Mouse (Mus musculus) embryonic facial prominence, embryonic 13.5 days (tissue): Measurements from ENCODE around the gene Nme9. TPM values are rescaled to one million over a fixed set of nuclear protein-coding genes. Genes with fewer than 3 reads are reported as not detected.

ENCODE experiments used
- ATAC-seq: fragments of 200-750 bp; cut with Nextera tagmentation; 2 replicates; pipeline ENCODE4 v1.8.0; 2017; ENCODE audit warnings: low read depth; ENCODE audit not compliant: insufficient number of reproducible peaks, insufficient read depth, low FRiP score, low TSS enrichment
- H3K27ac ChIP-seq: fragments of 300-500 bp; sonication (generic); 2 replicates; pipeline ENCODE4 v1.5.1; 2015; ENCODE audit warnings: moderate library complexity, mild to moderate bottlenecking, inconsistent platforms
- H3K27me3 ChIP-seq: fragments of 300-500 bp; sonication (generic); 2 replicates; pipeline ENCODE4 v1.6.1; 2015; ENCODE audit warnings: mild to moderate bottlenecking, inconsistent platforms
- H3K36me3 ChIP-seq: fragments of 300-500 bp; sonication (generic); 2 replicates; pipeline ENCODE4 v1.6.1; 2015; ENCODE audit warnings: mild to moderate bottlenecking, inconsistent platforms
- H3K4me1 ChIP-seq: fragments of 300-500 bp; sonication (generic); 2 replicates; pipeline ENCODE4 v1.6.1; 2015; ENCODE audit warnings: inconsistent platforms
- H3K4me2 ChIP-seq: fragments of 300-500 bp; sonication (generic); 2 replicates; pipeline ENCODE4 v1.6.1; 2015; ENCODE audit warnings: moderate library complexity, mild to moderate bottlenecking, inconsistent platforms
- H3K4me3 ChIP-seq: fragments of 300-500 bp; sonication (generic); 2 replicates; pipeline ENCODE4 v1.5.1; 2015; ENCODE audit warnings: mild to moderate bottlenecking, inconsistent platforms
- H3K9ac ChIP-seq: fragments of 300-500 bp; sonication (generic); 2 replicates; pipeline ENCODE4 v1.6.1; 2015; ENCODE audit warnings: mild to moderate bottlenecking, inconsistent platforms
- H3K9me3 ChIP-seq: fragments of 300-500 bp; sonication (generic); 2 replicates; pipeline ENCODE4 v1.6.1; 2016; ENCODE audit warnings: inconsistent platforms
- WGBS: fragments of 180-500 bp; shearing (Covaris S2); methylation state at CpG from one replicate; pipeline ENCODE4 v1.1.7; 2015; ENCODE audit warnings: mixed read lengths; 5-methylcytosine and 5-hydroxymethylcytosine counted together
- polyA plus RNA-seq: library from polyadenylated mRNA; unstranded; fragments of >200 nt; fragmentation: Nextera tagmentation; extraction: Ambion mirVana; gene quantifications from 2 replicates; pipeline ENCODE4 v1.2.1, GENCODE M21; 2015

Nme9 gene
- polyA plus RNA-seq, 1 experiment from 2014 or later = not detected

GRCm38 (mm10) chr9:99425262-99425661, 26.0 kb upstream of the Nme9 start:
- Histone ChIP-seq H3K36me3 (no peaks in the 10 kb centered on the region), H3K4me2 (no peak overlapping the region), H3K9me3 (no peaks in the 10 kb centered on the region), H3K4me3 (no peak overlapping the region), H3K27ac (no peak overlapping the region; the same call in 1 of the 2 replicates), H3K27me3 (no peaks in the 10 kb centered on the region), H3K9ac (no peak overlapping the region), H3K4me1 (peaks cover 52% of the 10 kb centered on the region)
- ATAC-seq = no peak
- WGBS = 64% methylated on average over 9 of the region's 9 CpGs

GRCm38 (mm10) chr9:99428601-99429331, 22.5 kb upstream of the Nme9 start:
- ATAC-seq = no peak
- no peak overlapping the region for H3K4me3 ChIP-seq
- H3K9ac ChIP-seq = no peak overlapping the region
- no peaks in the 10 kb centered on the region for H3K36me3 ChIP-seq
- no peaks in the 10 kb centered on the region for H3K27me3 ChIP-seq
- H3K9me3 ChIP-seq = no peaks in the 10 kb centered on the region
- H3K27ac ChIP-seq = no peak overlapping the region
- peaks cover 50% of the 10 kb centered on the region for H3K4me1 ChIP-seq
- WGBS = 59% methylated on average over 11 of the region's 11 CpGs
- no peak overlapping the region for H3K4me2 ChIP-seq

GRCm38 (mm10) chr9:99429845-99430244, 21.4 kb upstream of the Nme9 start:
- no peaks in the 10 kb centered on the region for H3K27me3 ChIP-seq
- H3K4me1 ChIP-seq = peaks cover 50% of the 10 kb centered on the region
- no peak overlapping the region for H3K9ac ChIP-seq
- H3K9me3 ChIP-seq = no peaks in the 10 kb centered on the region
- no peaks in the 10 kb centered on the region for H3K36me3 ChIP-seq
- 86% methylated on average over 3 of the region's 3 CpGs for WGBS
- H3K4me2 ChIP-seq = no peak overlapping the region
- ATAC-seq = no peak
- H3K4me3 ChIP-seq = no peak overlapping the region
- H3K27ac ChIP-seq = no peak overlapping the region

GRCm38 (mm10) chr9:99430806-99431205, 20.5 kb upstream of the Nme9 start:
- ATAC-seq = no peak
- Histone ChIP-seq H3K9ac (no peak overlapping the region), H3K4me2 (no peak overlapping the region), H3K27ac (no peak overlapping the region), H3K27me3 (no peaks in the 10 kb centered on the region), H3K4me3 (no peak overlapping the region), H3K4me1 (peaks cover 50% of the 10 kb centered on the region), H3K36me3 (no peaks in the 10 kb centered on the region), H3K9me3 (no peaks in the 10 kb centered on the region)
- WGBS = 77% methylated on average over 6 of the region's 6 CpGs

- H3K4me1 ChIP-seq = peaks cover 50% of the 10 kb centered on the region
- no peak overlapping the region for H3K4me3 ChIP-seq
- WGBS = 90% methylated on average over 8 of the region's 8 CpGs
- H3K9me3 ChIP-seq = no peaks in the 10 kb centered on the region
- no peak for ATAC-seq
- H3K27me3 ChIP-seq = no peaks in the 10 kb centered on the region
- H3K36me3 ChIP-seq = no peaks in the 10 kb centered on the region
- H3K27ac ChIP-seq = no peak overlapping the region
- H3K4me2 ChIP-seq = no peak overlapping the region
- H3K9ac ChIP-seq = no peak overlapping the region
Observed at GRCm38 (mm10) chr9:99431346-99431745, 19.9 kb upstream of the Nme9 start.

DNA sequence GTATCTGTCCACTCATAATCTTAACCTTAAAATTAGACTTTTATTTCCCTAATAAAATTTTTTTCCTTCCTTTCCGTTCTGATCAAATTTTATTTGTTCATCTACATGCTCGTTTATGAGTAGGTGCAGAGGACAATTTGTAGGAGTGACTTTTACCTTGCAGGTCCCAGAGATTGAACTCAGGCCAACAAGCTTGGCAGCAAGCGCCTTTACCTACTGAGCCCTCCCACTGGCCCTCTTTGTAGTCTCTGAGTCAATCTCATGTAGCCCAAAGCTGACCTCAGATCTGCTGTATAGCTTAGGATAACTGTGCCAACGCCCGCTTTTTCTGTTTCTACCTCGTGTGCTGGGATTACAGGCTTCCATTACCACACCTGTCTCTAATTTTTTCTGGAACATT, 19.3 kb upstream of the Nme9 start:
- peaks cover 50% of the 10 kb centered on the region for H3K4me1 ChIP-seq

GRCm38 (mm10) chr9:99432478-99432877, 18.8 kb upstream of the Nme9 start:
- H3K4me1 ChIP-seq = peaks cover 52% of the 10 kb centered on the region
- no peaks in the 10 kb centered on the region for H3K9me3 ChIP-seq
- no peak overlapping the region for H3K27ac ChIP-seq
- no peak overlapping the region for H3K9ac ChIP-seq
- 62% methylated on average over 4 of the region's 4 CpGs for WGBS
- ATAC-seq = no peak
- H3K27me3 ChIP-seq = no peaks in the 10 kb centered on the region
- H3K4me2 ChIP-seq = no peak overlapping the region
- H3K36me3 ChIP-seq = no peaks in the 10 kb centered on the region
- no peak overlapping the region for H3K4me3 ChIP-seq

More for the DNA sequence above, 19.3 kb upstream of the Nme9 start:
- Histone ChIP-seq H3K27me3 (no peaks in the 10 kb centered on the region), H3K27ac (no peak overlapping the region), H3K4me3 (no peak overlapping the region), H3K9ac (no peak overlapping the region), H3K9me3 (no peaks in the 10 kb centered on the region), H3K36me3 (no peaks in the 10 kb centered on the region), H3K4me2 (no peak overlapping the region)
- 78% methylated on average over 6 of the region's 6 CpGs for WGBS
- no peak for ATAC-seq

DNA sequence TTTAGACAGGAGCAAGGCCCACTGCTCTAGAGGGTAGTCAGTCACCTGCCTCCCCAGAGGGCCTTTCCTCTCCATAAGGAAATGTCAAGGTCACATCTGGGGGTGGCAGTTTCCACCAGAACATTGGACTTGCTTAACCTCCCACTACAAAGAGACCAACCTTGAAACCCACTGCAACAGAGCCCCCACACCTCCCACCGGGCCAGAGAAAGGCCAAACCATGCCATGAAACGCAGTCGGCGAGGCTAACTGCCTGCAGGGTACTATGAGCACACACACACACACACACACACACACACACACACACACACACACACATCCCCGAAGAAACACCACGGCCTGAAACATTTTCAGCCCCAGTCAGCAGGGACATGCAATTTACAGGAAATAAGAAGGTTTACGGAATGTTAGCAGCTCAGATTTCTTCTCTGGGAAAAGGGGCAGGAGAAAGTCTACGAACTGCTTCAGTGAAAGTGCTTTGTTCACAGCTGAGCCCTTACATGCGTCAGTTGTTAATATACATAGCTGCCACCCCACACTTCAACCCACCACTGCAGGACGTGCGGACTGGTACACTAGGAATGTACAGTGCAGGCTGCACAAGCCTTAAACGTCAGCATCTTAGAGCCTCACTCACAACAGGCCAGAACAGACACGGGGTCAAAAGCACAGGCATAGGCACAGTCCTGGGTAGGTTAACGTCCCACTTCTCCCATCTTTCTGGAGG, 16.2 kb upstream of the Nme9 start:
- WGBS = 4% methylated on average over 14 of the region's 14 CpGs
- Histone ChIP-seq H3K27me3 (peaks cover 20% of the 10 kb centered on the region), H3K27ac (peak overlapping the region; percentile 89), H3K36me3 (no peaks in the 10 kb centered on the region), H3K4me1 (peaks cover 41% of the 10 kb centered on the region), H3K4me2 (peak overlapping the region; percentile 72), H3K9me3 (no peaks in the 10 kb centered on the region), H3K9ac (peak overlapping the region; percentile 93), H3K4me3 (peak overlapping the region; percentile 84)
- peak; percentile 48; the same call in 1 of the 2 replicates for ATAC-seq

DNA sequence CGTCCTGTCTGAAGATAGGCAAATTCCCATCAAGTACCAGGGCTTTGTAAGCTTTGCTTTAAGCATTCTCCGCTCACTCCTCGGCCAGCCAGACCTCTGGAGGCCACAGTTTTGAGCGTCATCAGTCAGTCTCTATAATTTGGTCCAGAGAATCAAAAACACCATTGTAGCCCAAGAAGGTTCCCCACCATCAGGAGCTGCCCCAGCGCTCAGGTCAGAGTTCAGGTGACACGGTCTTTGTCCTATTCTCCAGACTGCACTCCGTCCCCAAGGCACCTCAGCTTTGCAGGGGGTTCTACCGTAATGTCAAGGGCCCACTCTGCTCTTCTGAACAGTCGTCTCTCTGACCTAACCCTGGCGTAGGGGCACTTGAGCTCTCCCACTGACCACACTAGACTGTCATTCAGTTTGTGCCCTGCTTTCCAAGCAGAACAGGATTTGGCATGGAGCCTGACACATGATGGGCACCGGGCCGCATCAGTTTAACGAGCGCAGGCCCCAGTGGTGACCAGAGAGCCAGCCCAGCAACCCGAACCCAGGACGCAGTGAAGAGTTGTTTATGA, 15.6 kb upstream of the Nme9 start:
- peaks cover 20% of the 10 kb centered on the region for H3K27me3 ChIP-seq
- peak overlapping the region; percentile 72 for H3K4me2 ChIP-seq
- H3K27ac ChIP-seq = peak overlapping the region; percentile 89
- ATAC-seq = no peak
- H3K4me1 ChIP-seq = peaks cover 41% of the 10 kb centered on the region
- 9% methylated on average over 16 of the region's 16 CpGs for WGBS
- H3K36me3 ChIP-seq = no peaks in the 10 kb centered on the region
- peak overlapping the region; percentile 93 for H3K9ac ChIP-seq
- H3K9me3 ChIP-seq = no peaks in the 10 kb centered on the region
- H3K4me3 ChIP-seq = peak overlapping the region; percentile 84

DNA sequence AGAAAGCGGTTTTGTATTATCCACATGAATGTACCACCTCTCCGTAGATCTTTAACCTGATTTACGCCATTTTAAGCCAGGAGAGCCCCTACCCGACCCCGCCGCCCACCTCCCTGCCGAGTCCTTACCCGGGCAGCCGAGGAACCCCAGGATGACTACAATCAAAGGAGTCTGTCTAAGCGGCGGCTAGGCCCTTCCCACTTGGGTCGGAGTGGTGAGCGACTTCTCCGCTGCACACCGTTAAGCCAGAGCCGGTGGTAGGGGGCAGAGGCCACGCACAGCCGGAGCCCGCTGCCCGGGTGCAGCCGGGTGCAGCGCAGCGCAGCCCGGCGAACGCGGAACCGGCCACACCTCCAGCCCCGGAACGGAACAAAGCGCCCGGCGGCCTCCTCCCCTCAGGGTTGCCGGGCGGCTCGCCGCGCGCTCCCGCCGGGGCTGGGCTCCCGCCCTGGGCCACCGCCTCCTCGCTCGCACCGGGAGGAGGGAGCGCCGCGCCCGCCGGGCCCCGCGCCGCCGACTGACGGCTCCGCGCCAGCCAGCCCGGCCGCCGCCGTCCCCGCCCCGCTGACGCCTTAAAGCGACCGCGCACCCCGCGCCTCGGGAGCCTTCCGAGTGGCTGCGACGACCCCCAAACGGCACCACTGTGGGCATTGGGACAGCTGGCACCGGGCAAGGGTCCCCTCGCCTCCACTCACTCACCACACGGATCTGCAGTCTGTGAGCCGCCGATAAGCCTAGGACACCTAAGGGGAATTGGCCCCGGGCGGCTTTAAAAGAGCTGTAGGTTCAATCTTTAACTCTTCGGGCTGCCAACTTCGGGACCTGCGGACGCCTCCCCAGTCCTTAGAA, 14.9 kb upstream of the Nme9 start:
- Histone ChIP-seq H3K9me3 (no peaks in the 10 kb centered on the region), H3K4me2 (peak overlapping the region; percentile 72), H3K27me3 (peaks cover 20% of the 10 kb centered on the region), H3K4me1 (peaks cover 45% of the 10 kb centered on the region), H3K4me3 (peak overlapping the region; percentile 84), H3K9ac (peak overlapping the region; percentile 93), H3K27ac (peak overlapping the region; percentile 89), H3K36me3 (no peaks in the 10 kb centered on the region)
- under 1% methylated on average over 82 of the region's 86 CpGs for WGBS
- ATAC-seq = peak; percentile 54
